Mouse (Mus musculus) erythroblast, embryonic 14.5 days (primary cell): Measurements from ENCODE around the gene Orc6.

ENCODE experiments used
- GATA1 ChIP-seq: IDR thresholded peaks from 2 replicates; pipeline ENCODE4 v1.6.1; 2012; ENCODE audit warnings: low read length, inconsistent platforms, mixed read lengths
- TAL1 ChIP-seq: IDR thresholded peaks from 3 replicates; pipeline ENCODE4 v1.6.1; 2012; ENCODE audit warnings: low read length, inconsistent platforms, mixed read lengths

- TF ChIP-seq TAL1: no peak
- TF ChIP-seq GATA1: no peak
These were observed 22.5 kb downstream of the Orc6 start for GRCm38 (mm10) chr8:85321981-85322380.
